Mouse (Mus musculus) thymus, postnatal 14 days (tissue): Measurements from ENCODE around the gene Gm10644.
"Not testable (repeated sequence)": the region's sequence is repeated elsewhere in the genome, so short reads cannot be mapped to it uniquely, and the experiment has no call there.

Experiments used
- DNase-seq: peaks from one replicate; pipeline ENCODE4 v3.0.0; 2021

Gm10644 gene

DNA sequence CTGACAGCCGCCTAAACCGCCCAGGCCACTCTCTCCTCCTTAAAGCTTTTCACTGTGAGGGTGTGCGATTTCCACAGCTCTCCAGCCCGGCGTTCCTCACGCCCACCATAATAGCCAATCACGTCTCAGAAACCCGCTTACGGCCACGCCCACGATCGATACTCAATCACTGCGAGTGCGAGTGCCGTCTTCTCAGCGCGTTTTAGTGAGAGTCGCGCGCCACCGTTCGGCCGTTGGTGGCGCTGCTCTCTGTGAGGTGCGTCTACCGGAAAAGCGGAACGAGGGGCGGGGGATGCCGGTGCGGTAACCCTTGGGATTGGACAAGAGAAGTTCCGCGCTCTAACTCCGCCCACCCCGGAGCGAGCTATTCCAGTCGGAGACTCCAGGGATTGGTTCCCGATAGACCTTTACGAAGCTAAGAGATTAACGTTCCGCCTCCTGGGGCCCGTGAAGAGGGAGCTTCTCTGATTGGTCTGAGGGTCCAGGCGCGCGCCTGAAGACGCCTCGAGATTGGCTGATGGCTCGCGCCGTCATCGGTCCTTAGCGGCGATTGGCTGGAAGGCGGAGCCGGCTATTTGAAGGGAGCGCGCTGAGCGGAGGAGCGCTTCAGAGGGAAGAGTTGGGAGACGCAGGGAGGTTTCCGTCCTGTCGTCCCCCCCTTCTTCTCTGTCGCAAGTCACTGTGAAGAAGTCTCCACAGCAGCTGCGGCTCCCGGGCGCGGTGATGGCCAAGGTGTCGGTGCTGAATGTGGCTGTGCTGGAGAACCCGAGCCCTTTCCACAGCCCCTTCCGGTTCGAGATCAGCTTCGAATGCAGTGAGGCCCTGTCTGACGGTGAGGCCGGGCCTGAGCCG is at the start of gene Gm10644, which contains the start of gene Asf1b:
TSS of gene Gm10644 (minus strand) at position 100 of the 852 bp plus-strand sequence.
TSS of gene Asf1b (plus strand) at position 402 of the 852 bp plus-strand sequence.
- DNase-seq, result peak; percentile 96

DNA sequence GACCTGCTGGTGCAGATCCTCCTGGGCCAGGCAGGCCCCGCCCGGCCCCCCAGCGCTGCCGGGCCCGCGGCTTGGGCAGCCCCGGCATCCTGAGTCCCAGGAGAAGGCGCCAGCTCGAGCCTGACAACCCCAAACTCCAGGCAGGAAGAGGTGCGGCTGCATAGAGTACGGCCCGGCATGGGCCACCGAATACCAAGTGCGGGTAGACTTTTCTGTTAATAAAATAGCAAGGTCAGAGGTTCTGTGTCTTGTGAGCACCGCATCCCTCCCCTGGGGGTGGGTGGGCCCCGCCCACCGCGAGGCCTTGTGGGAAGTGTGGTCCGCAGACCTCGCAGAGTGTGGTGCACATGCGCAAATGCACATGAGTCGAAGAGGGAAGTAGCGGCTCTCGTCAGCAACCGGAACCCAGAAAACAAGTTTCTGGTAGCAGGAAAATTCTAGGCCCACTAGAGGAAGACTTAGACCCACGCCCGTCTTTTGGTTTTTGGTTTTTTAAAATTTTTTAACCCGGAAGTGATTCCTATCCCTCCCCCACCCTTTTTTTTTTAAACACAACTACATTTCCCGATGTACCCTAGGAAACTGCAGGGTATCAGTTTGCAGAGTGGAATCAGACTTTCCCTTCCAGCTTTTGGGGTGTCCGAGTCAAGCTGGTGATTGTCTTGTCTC is 49.7 kb upstream of the Gm10644 start:
- DNase-seq, result peak; percentile 97

DNA sequence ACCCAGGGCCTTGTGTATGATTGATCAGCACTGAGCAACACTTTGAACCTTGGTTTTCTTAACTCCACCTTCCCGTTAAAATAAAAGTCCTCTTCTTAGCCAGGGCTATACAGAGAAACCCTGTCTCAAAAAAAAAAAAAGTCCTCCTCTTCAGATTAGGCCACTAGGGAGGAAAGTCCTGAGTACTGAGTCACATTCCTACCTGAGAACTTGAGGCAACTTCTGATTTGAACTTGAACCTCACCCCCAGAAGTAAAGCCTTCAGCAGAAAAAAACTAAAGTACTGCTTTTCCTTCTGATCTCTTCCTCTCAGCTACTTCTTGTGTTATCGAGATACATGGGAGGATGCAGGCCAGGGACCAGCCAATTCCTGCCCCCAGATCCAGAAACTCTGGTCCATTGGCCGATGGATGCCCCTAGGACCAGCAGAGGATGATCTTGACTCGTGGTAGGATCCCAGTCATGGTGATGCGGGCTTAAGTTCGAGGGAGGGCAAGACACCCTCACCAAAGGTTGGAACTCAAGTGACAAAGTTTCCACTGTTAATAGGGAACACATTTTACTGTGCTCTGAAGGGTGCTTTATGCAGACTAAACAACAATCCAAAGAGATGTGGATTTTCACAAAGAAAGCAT is 48.7 kb upstream of the Gm10644 start:
- no peak for DNase-seq

DNA sequence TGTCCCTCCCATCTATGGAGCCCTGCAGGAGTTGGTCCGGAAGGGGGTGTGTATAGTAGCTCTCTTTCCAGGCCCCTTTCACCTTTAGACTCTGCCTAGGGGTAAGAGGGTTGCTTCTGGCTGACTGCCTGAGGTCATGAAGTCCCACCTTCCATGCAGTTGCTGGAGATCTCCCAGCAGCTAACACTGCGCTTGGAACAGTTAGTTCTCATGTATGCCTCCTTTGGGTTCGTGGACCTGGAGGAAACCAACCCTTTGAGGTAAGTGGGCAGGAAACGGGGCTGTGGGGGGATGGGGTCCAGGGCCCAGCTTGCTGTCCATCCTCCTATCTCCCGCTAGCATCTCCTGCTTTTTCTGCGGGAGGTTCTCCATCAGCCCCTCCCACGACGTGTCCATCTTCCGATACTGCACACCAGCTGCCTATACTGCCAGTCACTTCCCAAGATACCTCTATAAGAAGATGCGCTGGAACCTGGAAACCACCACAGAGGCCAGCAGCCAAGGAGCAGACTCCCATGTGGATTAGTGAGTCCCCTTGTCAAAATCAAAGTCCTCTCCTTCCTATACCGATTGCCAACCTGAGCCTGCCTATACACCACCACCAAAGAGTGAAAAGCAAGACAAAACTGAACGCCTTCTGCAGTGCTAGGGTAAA is 48.1 kb upstream of the Gm10644 start:
- DNase-seq, result no peak

DNA sequence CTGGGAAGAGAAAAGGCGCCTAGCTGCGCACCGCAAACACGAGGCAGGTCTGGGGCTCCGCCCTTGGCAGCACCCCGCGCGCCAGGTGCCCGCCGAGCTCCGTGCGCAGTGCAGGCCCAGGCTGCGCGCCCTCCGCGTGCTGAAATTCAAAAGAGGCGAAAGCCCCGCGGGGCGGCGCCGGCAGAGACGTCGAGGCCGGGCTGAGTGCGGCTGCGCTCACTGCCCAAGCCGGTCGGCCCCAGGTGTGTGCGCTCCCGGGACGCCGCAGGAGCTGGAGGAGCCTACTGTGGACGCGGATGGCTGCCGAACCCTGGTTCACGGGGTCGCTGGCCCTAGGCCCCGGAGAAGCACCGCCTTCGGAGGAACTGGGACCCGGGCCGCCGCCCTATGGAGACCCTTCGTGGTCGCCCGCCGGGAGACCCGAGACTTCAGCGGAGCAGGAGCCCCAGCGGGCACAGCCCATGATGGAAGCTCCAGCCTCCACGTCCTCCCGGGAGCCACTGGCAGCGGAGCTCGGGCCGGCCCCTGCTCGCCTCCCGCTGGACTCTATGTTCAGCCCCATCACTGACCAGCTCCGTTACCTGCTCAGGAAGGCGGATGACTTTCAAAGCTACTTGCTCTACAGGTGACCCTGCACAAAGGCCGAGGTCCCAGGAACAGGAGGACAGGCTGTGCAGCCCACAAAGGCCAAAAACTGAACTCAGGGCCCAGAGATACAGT is 46.4 kb upstream of the Gm10644 start, which contains the start of gene 1700067K01Rik:
TSS of gene 1700067K01Rik (plus strand) at position 222 of the 720 bp plus-strand sequence.
- DNase-seq, result no peak

DNA sequence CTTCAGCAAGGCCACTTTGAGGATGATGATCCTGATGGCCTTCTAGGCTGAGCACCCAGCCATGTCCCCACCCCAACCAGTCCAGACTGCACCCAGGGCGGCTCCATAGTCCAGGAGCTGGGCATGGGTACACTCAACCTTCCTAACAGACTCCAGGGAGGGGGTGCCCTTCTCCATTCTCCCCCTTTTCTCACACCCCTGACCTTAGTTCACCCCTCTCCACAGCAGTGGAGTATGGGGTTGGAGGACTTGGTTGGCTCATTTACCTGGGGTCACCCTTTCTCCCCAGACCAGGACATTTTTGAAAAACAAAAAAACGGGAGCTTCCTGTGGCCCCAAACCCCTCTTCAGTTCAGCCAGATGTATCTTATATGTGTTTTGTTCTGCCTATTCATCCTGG is 44.8 kb upstream of the Gm10644 start:
- DNase-seq, result no peak

DNA sequence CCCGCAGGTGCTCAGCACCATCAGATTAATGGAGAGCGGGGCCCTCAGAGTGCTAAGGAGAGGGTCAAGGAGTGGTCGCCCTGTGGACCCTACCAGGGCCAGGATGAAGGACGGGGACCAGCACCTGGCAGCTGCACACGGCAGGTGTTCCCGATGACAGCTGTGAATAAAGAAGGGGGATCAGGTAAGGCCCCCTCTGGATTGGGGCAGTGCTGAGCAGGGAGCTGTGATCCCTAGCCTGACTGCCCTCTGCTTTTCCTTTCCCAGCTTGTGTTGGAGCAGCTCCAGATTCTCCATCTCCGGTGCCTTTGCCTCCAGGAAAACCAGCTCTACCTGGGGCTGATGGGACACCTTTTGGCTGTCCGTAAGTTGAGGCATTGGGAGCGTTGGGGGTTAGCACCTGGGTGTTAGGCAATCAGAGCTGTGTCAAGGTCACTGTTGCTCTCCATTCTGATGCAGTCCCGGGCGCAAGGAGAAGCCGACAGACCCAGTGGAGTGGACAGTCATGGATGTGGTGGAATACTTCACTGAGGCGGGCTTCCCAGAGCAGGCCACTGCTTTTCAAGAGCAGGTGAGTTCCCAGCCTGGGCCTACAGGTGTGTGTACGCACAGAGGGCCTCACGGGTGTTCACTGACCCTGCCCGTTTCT is 44.2 kb upstream of the Gm10644 start:
- DNase-seq, result peak; percentile 18

DNA sequence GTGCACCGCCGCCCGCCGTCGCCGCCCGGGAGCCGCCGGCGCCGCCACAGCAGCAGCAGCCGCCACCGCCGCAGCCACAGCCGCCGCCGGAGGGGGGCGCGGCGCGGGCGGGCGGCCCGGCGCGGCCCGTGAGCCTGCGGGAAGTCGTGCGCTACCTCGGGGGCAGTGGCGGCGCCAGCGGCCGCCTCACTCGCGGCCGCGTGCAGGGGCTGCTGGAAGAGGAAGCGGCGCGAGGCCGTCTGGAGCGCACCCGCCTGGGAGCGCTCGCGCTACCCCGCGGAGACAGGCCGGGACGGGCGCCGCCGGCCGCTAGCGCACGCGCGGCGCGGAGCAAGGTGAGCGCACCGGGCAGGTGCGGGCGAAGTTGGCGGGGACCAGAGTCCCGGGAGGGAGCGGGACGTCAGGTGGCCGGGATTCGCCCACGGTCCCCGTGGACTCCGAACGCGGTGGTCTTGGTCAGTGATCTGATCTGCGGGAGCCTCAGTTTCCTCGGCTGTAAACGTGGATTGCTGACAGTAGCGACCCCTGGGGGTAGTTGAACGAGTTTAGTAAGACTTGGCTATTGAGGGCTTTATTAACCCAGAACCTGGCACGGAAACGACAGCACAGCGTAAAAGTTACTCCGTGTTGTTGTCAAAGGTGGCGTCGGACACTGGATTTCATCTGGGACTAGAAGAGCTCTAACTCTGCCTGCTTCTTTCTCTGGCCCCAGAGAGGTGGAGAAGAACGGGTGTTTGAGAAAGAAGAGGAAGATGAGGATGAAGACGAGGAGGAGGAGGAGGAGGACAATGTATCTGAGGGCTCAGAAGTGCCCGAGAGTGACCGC is 43.4 kb upstream of the Gm10644 start:
- peak; percentile 83 for DNase-seq

DNA sequence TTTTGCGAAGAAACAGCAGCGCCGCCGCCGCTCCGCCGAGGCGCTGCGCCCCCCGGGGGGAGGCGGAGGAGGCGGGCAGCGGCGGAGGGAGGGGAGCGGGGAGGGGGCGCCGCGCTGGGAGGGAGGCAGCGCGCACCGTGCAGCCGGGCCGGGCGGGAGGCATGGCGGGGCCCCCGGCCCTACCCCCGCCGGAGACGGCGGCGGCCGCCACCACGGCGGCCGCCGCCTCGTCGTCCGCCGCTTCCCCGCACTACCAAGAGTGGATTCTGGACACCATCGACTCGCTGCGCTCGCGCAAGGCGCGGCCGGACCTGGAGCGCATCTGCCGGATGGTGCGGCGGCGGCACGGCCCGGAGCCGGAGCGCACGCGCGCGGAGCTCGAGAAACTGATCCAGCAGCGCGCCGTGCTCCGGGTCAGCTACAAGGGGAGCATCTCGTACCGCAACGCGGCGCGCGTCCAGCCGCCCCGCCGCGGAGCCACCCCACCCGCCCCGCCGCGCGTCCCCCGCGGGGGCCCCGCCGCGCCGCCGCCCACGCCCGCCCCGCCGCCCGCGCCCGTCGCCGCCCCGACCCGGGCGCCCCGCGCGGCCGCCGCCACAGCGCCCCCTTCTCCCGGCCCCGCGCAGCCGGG is 42.6 kb upstream of the Gm10644 start, which contains the start of gene Samd1:
TSS of gene Samd1 (plus strand) at position 162 of the 631 bp plus-strand sequence.
- DNase-seq, result peak; percentile 67

DNA sequence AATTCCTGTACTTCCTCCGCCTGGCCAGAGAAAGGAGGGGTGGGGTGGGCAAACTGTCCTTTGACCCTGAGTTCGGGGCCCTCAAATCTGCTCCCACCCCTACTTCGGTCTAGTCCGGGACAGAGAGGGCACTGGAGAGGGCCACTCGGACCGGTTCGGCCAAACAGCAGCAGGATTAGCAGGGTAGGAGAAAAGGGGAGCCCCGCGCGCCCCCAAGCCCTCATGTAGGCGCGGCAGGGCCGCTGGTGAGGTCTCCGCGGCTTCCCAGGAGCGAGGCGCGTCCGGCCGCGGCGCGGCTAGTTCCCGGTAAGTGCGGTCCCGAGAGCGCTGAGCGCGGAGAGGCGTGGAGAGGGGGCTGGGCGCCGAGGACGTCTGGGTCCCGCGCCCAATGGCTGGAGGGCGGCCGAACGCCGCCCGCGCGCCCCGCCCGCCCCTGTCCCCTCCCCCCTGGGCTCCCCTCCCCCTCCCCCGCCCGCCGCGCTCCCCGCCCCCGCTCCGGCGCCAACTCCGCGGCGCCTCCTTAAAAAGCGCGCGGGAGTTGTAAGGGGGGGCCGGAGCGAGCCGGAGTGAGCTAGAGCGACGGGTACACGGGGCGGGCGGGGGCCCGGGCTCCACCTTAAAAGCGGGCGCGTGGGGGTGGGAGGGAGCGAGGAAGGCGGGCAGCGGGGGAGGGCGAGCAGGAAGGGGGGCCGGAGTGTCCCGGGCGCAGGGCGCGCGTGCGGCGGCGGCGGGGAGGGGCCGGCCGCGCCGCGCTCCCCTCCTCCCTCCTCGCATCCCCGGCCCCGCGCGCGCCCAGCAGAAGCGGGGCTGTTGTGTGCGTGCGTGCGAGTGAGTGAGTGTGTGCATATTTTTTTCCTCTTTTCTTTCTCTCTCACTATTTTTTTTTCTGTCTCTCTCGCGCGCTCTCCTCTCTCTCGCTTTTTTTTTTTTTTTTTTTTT is 41.8 kb upstream of the Gm10644 start:
- peak; percentile 86 for DNase-seq

DNA sequence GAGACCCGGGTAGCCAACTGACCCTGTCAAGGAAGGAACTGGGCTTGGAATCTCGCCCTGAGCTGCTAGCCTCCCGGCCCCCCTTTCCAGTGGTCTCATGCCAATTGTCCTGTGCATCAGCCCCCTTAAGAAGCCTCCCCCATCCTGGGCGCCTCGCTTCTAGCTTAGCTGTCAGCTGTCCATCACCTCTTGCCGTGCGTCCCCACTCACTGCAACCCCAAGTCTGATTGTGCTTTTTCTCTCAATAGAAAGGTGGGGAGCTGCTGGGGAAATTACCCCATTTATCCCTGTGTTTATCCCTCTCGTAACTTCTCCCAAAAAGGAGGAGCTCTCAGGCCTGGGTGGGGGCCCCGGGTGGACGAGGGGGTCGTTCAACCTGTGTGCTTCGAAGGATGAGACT is 41.0 kb upstream of the Gm10644 start:
- DNase-seq, result peak; percentile 24

DNA sequence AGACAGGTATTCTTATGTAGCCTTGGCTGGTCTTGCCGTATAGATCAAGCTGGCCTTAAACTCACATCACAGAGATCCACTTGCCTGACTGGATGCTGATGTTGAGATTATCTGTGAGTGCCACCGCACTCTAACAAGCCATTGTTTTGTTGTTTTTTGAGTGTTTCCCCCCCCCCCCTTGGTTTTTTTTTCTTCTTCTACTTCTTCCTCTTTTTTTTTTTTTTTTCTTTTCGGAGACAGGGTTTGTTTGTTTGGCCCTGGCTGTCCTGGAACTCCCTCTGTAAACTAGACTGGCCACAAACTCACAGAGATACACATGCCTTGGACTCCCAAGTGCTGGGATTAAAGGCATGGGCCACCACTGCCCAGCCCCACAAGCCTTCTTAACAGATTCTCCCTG is 39.0 kb upstream of the Gm10644 start:
- no peak for DNase-seq

DNA sequence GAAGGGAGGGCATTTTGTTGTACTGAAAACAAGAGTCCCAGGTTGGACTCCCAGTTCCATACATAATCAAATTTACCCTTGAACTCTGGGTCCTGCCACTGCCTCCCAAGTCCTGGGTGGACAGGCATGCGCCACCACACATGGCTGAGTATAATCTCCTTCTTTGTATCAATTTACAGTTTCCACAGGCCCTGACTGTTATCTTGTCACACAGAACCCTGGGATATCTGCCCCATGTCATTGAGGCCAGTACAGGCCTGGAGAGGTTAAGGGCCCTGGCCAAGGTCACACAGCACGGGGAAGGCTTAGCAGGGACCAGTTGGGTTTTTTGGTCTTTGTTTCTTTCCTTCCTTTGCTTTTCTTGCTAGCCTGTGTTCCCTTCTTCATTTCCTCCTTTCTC is 37.5 kb upstream of the Gm10644 start:
- DNase-seq, result no peak

DNA sequence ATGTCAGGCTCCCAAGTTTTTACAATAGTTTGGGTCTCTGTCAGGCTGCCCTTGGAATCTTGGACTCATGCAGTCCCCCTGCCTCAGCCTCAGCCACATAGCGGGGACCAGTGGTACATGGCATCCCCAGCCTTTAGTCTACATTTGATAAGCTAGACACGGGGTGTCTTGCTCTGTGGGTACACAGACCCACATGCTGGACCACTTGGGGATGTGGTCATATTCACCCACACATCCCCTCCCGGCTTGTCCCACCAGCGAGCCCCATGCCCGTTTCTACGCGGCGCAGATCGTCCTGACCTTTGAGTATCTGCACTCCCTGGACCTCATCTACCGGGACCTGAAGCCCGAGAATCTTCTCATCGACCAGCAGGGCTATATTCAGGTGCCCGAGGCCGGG is 35.2 kb upstream of the Gm10644 start:
- no peak for DNase-seq

DNA sequence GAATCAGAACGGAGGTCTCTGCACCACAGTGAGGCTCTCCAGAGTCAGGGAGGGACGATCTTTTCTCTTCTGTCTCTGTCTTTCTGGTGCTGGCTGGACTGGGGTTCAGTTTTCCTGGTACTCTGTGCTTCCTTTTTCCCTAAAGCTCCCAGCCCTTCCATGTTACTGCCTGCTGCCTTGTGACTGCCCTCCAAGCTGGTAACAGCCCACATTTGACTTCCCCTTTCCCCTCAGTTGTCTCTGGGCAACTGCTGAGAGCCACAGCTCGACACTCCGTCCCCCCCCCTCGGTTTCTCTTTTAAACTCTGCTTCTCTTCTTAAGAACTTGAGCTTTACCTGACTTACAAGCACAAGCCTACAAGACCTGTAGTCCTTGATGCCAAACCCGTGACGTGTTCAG is 34.2 kb upstream of the Gm10644 start:
- no peak for DNase-seq

DNA sequence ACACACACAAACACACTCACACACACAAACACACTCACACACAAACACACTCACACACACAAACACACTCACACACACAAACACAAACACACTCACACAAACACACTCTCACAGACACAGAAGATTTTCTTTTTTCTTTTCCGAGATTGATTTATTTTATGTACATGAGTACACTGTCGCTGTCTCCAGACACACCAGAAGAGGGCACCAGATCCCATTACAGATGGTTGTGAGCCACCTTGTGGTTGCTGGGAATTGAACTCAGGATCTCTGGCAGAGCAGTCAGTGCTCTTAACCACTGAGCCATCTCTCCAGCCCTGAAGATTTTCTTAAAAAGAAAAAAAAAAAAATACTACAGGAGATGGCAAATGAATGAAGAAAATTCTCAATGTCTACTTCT is 28.2 kb upstream of the Gm10644 start:
- not testable (repeated sequence) for DNase-seq

DNA sequence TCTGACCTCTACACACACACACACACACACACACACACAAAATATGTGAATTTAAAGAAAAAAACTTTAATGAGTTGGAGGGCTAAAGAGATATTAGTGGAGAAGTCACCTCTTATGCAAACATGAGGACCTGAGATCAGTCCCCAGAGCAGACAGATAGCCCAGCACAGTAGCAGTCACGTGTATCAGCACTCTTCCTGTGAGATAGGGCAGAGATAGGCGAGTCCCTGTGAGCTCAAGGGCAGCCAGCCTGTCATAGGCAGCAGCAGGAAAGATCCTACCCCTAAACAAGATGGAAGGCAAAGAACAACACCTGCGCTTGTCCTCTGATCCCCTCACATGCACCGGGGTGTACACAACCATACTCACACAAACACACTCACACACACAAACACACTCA is 27.4 kb upstream of the Gm10644 start:
- DNase-seq, result no peak

DNA sequence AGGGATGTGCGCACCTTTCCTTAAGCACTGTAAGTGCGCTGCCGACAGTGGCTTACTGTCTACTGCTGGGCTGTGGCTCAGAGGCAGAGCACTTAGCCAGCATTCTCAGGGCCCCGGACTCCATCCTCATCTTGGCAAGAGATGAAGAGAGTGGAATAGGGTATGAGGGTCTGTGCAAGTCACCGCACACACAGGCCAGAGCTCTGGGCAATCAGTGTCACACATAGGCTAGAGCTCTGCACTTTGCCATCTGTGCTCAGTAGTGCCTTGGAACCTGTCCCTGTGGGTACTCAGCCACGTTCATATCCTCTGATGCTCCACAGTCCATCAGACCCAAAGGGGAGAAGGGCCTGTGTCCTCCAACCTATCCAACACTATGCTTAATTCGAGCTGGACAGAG is 26.5 kb upstream of the Gm10644 start:
- DNase-seq, result no peak

DNA sequence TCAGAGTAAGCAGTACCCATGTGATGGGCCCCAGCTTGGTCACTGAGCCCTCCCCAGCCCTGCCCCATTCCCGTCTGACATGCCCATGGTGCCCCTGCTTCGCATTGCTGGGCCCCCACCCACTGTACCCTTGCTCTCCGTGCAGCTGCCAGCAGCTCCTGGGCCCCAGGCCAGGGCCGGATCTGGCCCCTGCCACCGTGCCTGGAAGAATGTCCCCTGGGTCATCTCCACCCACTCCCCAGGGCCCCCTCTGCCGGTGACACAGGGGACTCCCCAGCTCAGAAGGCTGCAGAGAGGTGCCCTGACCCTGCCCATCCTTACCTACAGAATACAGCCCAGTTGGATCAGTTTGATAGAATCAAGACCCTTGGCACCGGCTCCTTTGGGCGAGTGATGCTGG is 25.8 kb upstream of the Gm10644 start:
- no peak for DNase-seq
